In genomic region chr10:32400961-32401360, GRCm38 (mm10) we compare ENCODE assay signal across 22 mouse cellular contexts.
"Had no signal": no experiment of that assay in that cellular context is flagged by ENCODE, and none has a peak within 500 bp of the region (broad histone marks: within the 10 kb centered on the region; RNA-seq: fewer than 3 reads in every experiment).

No protein-coding gene starts in this region.

- H3K36me3 ChIP-seq: heart, embryonic 13.5 days; heart, embryonic 15.5 days; hindbrain, embryonic 13.5 days; hindbrain, embryonic 15.5 days; intestine, embryonic 15.5 days; limb, embryonic 10.5 days; limb, embryonic 12.5 days; liver, embryonic 13.5 days; liver, embryonic 15.5 days had no signal

- H3K4me3 ChIP-seq: heart, adult 2 months; heart, embryonic 13.5 days; heart, embryonic 15.5 days; hindbrain, embryonic 13.5 days; hindbrain, embryonic 15.5 days; intestine, embryonic 15.5 days; left cerebral cortex, adult 2 months; limb, embryonic 10.5 days; limb, embryonic 12.5 days; liver, embryonic 13.5 days; liver, embryonic 15.5 days had no signal

- H3K27me3 ChIP-seq: heart, embryonic 13.5 days; heart, embryonic 15.5 days; hindbrain, embryonic 13.5 days; hindbrain, embryonic 15.5 days; intestine, embryonic 15.5 days; limb, embryonic 12.5 days; liver, embryonic 13.5 days; liver, embryonic 15.5 days had no signal

- H3K27ac ChIP-seq: heart, adult 2 months; heart, embryonic 13.5 days; heart, embryonic 15.5 days; hindbrain, embryonic 13.5 days; hindbrain, embryonic 15.5 days; intestine, embryonic 15.5 days; left cerebral cortex, adult 2 months; limb, embryonic 10.5 days; limb, embryonic 12.5 days; liver, embryonic 13.5 days; liver, embryonic 15.5 days had no signal

- H3K4me1 ChIP-seq: heart, embryonic 13.5 days; heart, embryonic 15.5 days; hindbrain, embryonic 13.5 days; hindbrain, embryonic 15.5 days; intestine, embryonic 15.5 days; limb, embryonic 10.5 days; limb, embryonic 12.5 days; liver, embryonic 13.5 days; liver, embryonic 15.5 days had no signal

- DNase-seq: gastrocnemius, postnatal 14 days; gastrocnemius, postnatal 36 days; heart, adult 11 months; heart, adult 2 months; heart, postnatal 14 days; heart, postnatal 36 days; kidney, adult 18-20 months; kidney, adult 8-10 months; kidney, postnatal 10 days; kidney, postnatal 25 days; kidney, postnatal 4 days; liver; liver, embryonic 13.5 days had no signal
